Mouse (Mus musculus) neural tube, embryonic 14.5 days (tissue): ENCODE measurements at regions not wholly inside any gene's neighbourhood (a gene's known extent, or its start where the extent isn't known, plus 50 kb on each side); places are given as distances from the start of the nearest gene placed in this dataset.

Source experiments
- ATAC-seq: fragments of 200-750 bp; cut with Nextera tagmentation; 2 replicates; pipeline ENCODE4 v1.8.0; 2017; ENCODE audit warnings: low read depth, mild to moderate bottlenecking, moderate TSS enrichment, moderate library complexity
- H3K27ac ChIP-seq: fragments of 300-500 bp; sonication (generic); 2 replicates; pipeline ENCODE4 v1.5.1; 2014; ENCODE audit warnings: low read depth, mild to moderate bottlenecking, control low read depth, low read length, moderate library complexity, mixed read lengths
- H3K27me3 ChIP-seq: fragments of 300-500 bp; sonication (generic); 2 replicates; pipeline ENCODE4 v1.6.1; 2014; ENCODE audit warnings: low read length; ENCODE audit not compliant: control insufficient read depth, insufficient read depth
- H3K36me3 ChIP-seq: fragments of 300-500 bp; sonication (generic); 2 replicates; pipeline ENCODE4 v1.6.1; 2014; ENCODE audit warnings: low read length, mixed read lengths; ENCODE audit not compliant: control insufficient read depth, insufficient read depth
- H3K4me1 ChIP-seq: fragments of 300-500 bp; sonication (generic); 2 replicates; pipeline ENCODE4 v1.6.1; 2014; ENCODE audit warnings: low read length; ENCODE audit not compliant: control insufficient read depth, insufficient read depth
- H3K4me2 ChIP-seq: fragments of 300-500 bp; sonication (generic); 2 replicates; pipeline ENCODE4 v1.6.1; 2014; ENCODE audit warnings: mild to moderate bottlenecking, low read depth, low read length, control low read depth
- H3K4me3 ChIP-seq: fragments of 300-500 bp; sonication (generic); 2 replicates; pipeline ENCODE4 v1.5.1; 2014; ENCODE audit warnings: low read depth, low read length, control low read depth, mixed read lengths
- H3K9ac ChIP-seq: fragments of 300-500 bp; sonication (generic); replicated peaks from 2 replicates; pipeline ENCODE4 v1.6.1; 2014; ENCODE audit warnings: low read depth, mild to moderate bottlenecking, control low read depth, low read length, mixed read lengths
- H3K9me3 ChIP-seq: fragments of 300-500 bp; sonication (generic); 2 replicates; pipeline ENCODE4 v1.6.1; 2016; ENCODE audit warnings: low read length; ENCODE audit not compliant: control insufficient read depth
- WGBS: fragments of 180-500 bp; shearing (Covaris S2); extraction: QIAGEN DNeasy Blood & Tissue Kit; methylation state at CpG from one replicate; pipeline ENCODE4 v1.1.7; 2014; 5-methylcytosine and 5-hydroxymethylcytosine counted together

- no peak overlapping the region for H3K4me3 ChIP-seq
- H3K9ac ChIP-seq: no peak overlapping the region
- 83% methylated on average over 2 of the region's 2 CpGs for WGBS
- H3K36me3 ChIP-seq: no peaks in the 10 kb centered on the region
- no peak for ATAC-seq
- H3K4me2 ChIP-seq: no peak overlapping the region
- peaks cover 8% of the 10 kb centered on the region; the same call in 1 of the 2 replicates for H3K4me1 ChIP-seq
- no peaks in the 10 kb centered on the region for H3K27me3 ChIP-seq
- no peak overlapping the region for H3K27ac ChIP-seq
- no peaks in the 10 kb centered on the region for H3K9me3 ChIP-seq
Observed at GRCm38 (mm10) chr8:35877581-35877980, 112.0 kb downstream of the Gm19410 start.

GRCm38 (mm10) chr8:35881810-35882209 lies 116.2 kb downstream of the Gm19410 start:
- H3K27ac ChIP-seq: peak overlapping the region; percentile 86; the same call in 1 of the 2 replicates
- no peak overlapping the region for H3K9ac ChIP-seq
- no peak for ATAC-seq
- H3K9me3 ChIP-seq: no peaks in the 10 kb centered on the region
- H3K27me3 ChIP-seq: no peaks in the 10 kb centered on the region
- H3K4me3 ChIP-seq: no peak overlapping the region
- H3K4me1 ChIP-seq: peaks cover 18% of the 10 kb centered on the region; the same call in 1 of the 2 replicates
- H3K4me2 ChIP-seq: no peak overlapping the region
- 75% methylated on average over 5 of the region's 5 CpGs for WGBS
- H3K36me3 ChIP-seq: no peaks in the 10 kb centered on the region

- Histone ChIP-seq H3K36me3 (no peaks in the 10 kb centered on the region), H3K4me3 (peak overlapping the region; percentile 4; the same call in 1 of the 2 replicates), H3K9ac (no peak overlapping the region; the same call in 1 of the 2 replicates), H3K27me3 (no peaks in the 10 kb centered on the region), H3K9me3 (no peaks in the 10 kb centered on the region), H3K27ac (peak overlapping the region; percentile 86), H3K4me2 (peak overlapping the region; percentile 43), H3K4me1 (peaks cover 18% of the 10 kb centered on the region; the same call in 1 of the 2 replicates)
- 6% methylated on average over 12 of the region's 12 CpGs for WGBS
- ATAC-seq: peak; percentile 88
Observed at GRCm38 (mm10) chr8:35882638-35883455, 117.3 kb downstream of the Gm19410 start.

- Histone ChIP-seq H3K4me3 (no peak overlapping the region), H3K36me3 (no peaks in the 10 kb centered on the region), H3K9ac (no peak overlapping the region; the same call in 1 of the 2 replicates), H3K4me1 (peaks cover 21% of the 10 kb centered on the region; the same call in 1 of the 2 replicates), H3K27me3 (no peaks in the 10 kb centered on the region), H3K9me3 (no peaks in the 10 kb centered on the region), H3K27ac (peak overlapping the region; percentile 86), H3K4me2 (peak overlapping the region; percentile 43; the same call in 1 of the 2 replicates)
- 12% methylated on average over 1 of the region's 1 CpGs for WGBS
- ATAC-seq: peak; percentile 65
Observed at GRCm38 (mm10) chr8:35883456-35883780, 117.8 kb downstream of the Gm19410 start.

GRCm38 (mm10) chr8:35884545-35884944 lies 119.0 kb downstream of the Gm19410 start:
- Histone ChIP-seq H3K9me3 (no peaks in the 10 kb centered on the region), H3K36me3 (no peaks in the 10 kb centered on the region), H3K4me3 (no peak overlapping the region), H3K4me1 (peaks cover 24% of the 10 kb centered on the region; the same call in 1 of the 2 replicates), H3K4me2 (no peak overlapping the region), H3K27ac (peak overlapping the region; percentile 86), H3K9ac (no peak overlapping the region), H3K27me3 (no peaks in the 10 kb centered on the region)
- no peak for ATAC-seq
- 65% methylated on average over 6 of the region's 6 CpGs for WGBS

GRCm38 (mm10) chr8:35890083-35890482 lies 124.5 kb downstream of the Gm19410 start:
- WGBS: 87% methylated on average over 4 of the region's 4 CpGs
- no peak overlapping the region for H3K4me3 ChIP-seq
- no peak overlapping the region for H3K4me2 ChIP-seq
- H3K4me1 ChIP-seq: 0 out of 2 replicates have a peak, but pooled peaks cover 6% of the 10 kb centered on the region
- no peaks in the 10 kb centered on the region for H3K27me3 ChIP-seq
- ATAC-seq: no peak
- H3K9me3 ChIP-seq: no peaks in the 10 kb centered on the region
- no peaks in the 10 kb centered on the region for H3K36me3 ChIP-seq
- no peak overlapping the region for H3K9ac ChIP-seq
- no peak overlapping the region for H3K27ac ChIP-seq

GRCm38 (mm10) chr8:35891769-35892168 lies 126.2 kb downstream of the Gm19410 start:
- 54% methylated on average over 6 of the region's 6 CpGs for WGBS
- no peak overlapping the region for H3K9ac ChIP-seq
- no peaks in the 10 kb centered on the region for H3K36me3 ChIP-seq
- ATAC-seq: no peak
- no peak overlapping the region for H3K4me3 ChIP-seq
- H3K9me3 ChIP-seq: no peaks in the 10 kb centered on the region
- 0 out of 2 replicates have a peak, but pooled peaks cover 6% of the 10 kb centered on the region for H3K4me1 ChIP-seq
- H3K27ac ChIP-seq: no peak overlapping the region
- no peaks in the 10 kb centered on the region for H3K27me3 ChIP-seq
- no peak overlapping the region for H3K4me2 ChIP-seq

- no peaks in the 10 kb centered on the region for H3K9me3 ChIP-seq
- no peak overlapping the region for H3K27ac ChIP-seq
- 0 out of 2 replicates have a peak, but pooled peaks cover 4% of the 10 kb centered on the region for H3K4me1 ChIP-seq
- no peaks in the 10 kb centered on the region for H3K36me3 ChIP-seq
- no peak for ATAC-seq
- H3K4me2 ChIP-seq: no peak overlapping the region
- no peaks in the 10 kb centered on the region for H3K27me3 ChIP-seq
- no peak overlapping the region for H3K9ac ChIP-seq
- H3K4me3 ChIP-seq: no peak overlapping the region
- 86% methylated on average over 3 of the region's 3 CpGs for WGBS
Observed at GRCm38 (mm10) chr8:35898493-35898892, 132.9 kb downstream of the Gm19410 start.

- H3K4me1 ChIP-seq: peaks cover 7% of the 10 kb centered on the region; the same call in 1 of the 2 replicates
- no peak for ATAC-seq
- no peak overlapping the region for H3K9ac ChIP-seq
- no peaks in the 10 kb centered on the region for H3K9me3 ChIP-seq
- no peak overlapping the region for H3K27ac ChIP-seq
- H3K4me2 ChIP-seq: no peak overlapping the region
- no peaks in the 10 kb centered on the region for H3K27me3 ChIP-seq
- H3K36me3 ChIP-seq: no peaks in the 10 kb centered on the region
- no peak overlapping the region for H3K4me3 ChIP-seq
- WGBS: 75% methylated on average over 7 of the region's 7 CpGs
Observed at GRCm38 (mm10) chr8:35901490-35901889, 135.9 kb downstream of the Gm19410 start.
